Mouse (Mus musculus): Measurements from ENCODE around the gene Myocos. TPM values are rescaled to one million over a fixed set of nuclear protein-coding genes. Genes with fewer than 3 reads are reported as not detected.

The Myocos gene
- total RNA-seq, 2 experiments from 2014 or later = not detected

GRCm38 (mm10) chr1:162620487-162620886 lies 37.5 kb downstream of the Myocos start:
- intact Hi-C loops (cut with DNase I) = no loop called here
- DNase-seq = no peak

DNA sequence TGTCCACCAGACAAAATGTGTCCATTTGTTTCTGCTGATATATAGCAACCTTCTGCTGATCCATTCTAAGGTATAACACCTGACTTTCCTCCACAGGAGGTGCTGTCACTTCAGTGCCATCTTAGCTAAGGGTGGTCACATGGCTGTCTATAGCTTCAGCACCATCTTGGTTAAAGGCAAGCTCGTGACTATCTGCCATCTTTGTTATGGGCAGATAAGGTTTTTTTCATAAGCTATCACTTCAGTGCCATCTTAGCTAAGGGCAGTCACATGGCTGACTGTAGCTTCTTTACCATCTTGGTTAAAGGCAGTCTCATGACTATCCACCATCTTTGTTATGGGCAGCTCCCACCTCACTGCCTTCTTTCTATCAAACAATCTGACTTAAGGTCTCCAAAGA lies 42.5 kb downstream of the Myocos start:
- intact Hi-C loops (cut with DNase I) = no loop called here

DNA sequence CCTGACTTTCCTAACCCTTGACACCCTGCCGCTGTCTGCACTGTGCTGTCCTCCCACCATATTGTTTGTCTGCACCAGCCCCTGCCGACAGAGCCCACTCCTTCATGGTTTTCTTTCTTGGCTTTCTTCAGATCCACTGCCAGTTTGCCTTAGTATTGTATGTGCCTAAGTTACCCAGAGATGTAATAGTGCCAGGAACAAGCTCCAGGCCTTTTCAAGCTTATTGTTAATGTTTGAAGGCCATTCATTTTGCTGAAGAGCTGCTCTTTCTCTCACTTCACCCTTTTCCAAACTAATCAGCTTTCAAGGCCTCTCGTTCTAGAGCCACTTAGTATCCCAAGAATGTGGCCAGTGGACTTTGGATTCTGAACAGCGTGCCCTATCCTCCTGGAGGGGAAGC lies 46.8 kb downstream of the Myocos start:
- DNase-seq = no peak
- intact Hi-C loops (cut with DNase I) = no loop called here

More for the DNA sequence above, 42.5 kb downstream of the Myocos start:
- no peak for DNase-seq

- DNase-seq = no peak
- intact Hi-C loops (cut with DNase I) = no loop called here
Measured at GRCm38 (mm10) chr1:162609633-162610250, 48.3 kb downstream of the Myocos start.

GRCm38 (mm10) chr1:162608127-162608526 lies 49.9 kb downstream of the Myocos start:
- intact Hi-C loops (cut with DNase I) = no loop called here
- no peak for DNase-seq

GRCm38 (mm10) chr1:162601288-162601687 lies 56.7 kb downstream of the Myocos start:
- no peak for DNase-seq
- intact Hi-C loops (cut with DNase I) = no loop called here

GRCm38 (mm10) chr1:162599617-162600016 lies 58.4 kb downstream of the Myocos start:
- no peak for DNase-seq
- intact Hi-C loops (cut with DNase I) = no loop called here

DNA sequence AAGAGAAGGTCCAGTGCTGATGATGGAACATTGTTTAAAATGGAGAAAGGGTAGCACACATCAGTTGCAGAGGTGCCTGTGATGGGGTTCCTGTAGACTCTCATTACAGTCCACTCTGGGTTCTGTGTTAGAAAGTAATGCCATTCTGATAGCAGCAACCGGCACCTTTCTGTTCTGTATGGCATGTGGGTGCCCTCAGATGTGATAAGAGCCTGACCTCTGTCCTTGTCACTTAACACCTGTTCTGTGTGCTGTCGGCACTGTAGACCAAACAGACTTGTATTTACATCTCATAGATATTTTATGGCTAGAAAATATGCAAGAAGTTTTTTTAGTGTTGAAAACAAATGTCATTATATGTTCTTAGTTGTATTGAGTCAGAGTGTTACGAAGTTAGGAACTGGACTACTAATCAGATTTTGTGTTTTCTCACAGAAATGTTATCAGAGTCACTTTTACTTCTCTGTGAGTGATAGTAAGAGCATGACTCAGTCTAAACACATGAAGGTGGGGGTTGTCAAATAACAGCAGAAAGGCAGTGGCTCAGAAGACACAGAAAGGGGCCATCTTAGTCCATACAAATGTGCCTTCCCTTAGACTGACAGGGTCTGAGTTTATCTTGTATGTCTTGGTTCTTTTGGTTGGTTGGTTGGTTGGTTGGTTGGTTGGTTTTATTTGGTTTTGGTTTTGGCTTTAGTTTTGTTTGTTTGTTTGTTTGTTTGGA lies 60.5 kb downstream of the Myocos start:
- intact Hi-C loops (cut with DNase I) = no loop called here
- DNase-seq = no peak

Small RNAs within 50 kb of the gene (microRNA-seq; reads per million reads assigned to microRNA genes)
- 0 reads per million in 2 experiments for gene Gm27616

Other genes starting within 250 kb of the Myocos start
- 10 to 100 TPM; 11.1 to 14.9 TPM for gene Dnm3, start 180.2 kb downstream of the Myocos start, total RNA-seq (2021)
- gene Mettl13, start 109.7 kb downstream of the Myocos start, total RNA-seq (2021) = 1 to 10 TPM; 4.6 to 5.9 TPM
- 10 to 100 TPM; 19.1 to 20.3 TPM for gene Vamp4, start 87.7 kb downstream of the Myocos start, total RNA-seq (2021)
- gene Myoc, start 19.1 kb downstream of the Myocos start, total RNA-seq (2021) = 1 to 10 TPM in 1 of 2 experiments, under 1 TPM in 1; 0.71 to 1.3 TPM
- gene Prrc2c, start 82.3 kb upstream of the Myocos start, total RNA-seq (2021) = 10 to 100 TPM; 93.2 to 98.1 TPM
- gene Fmo4, start 155.8 kb upstream of the Myocos start, total RNA-seq (2021) = under 1 TPM in 1 of 2 experiments, not detected in 1; 0.31 TPM
- 10 to 100 TPM; 32.4 to 46.2 TPM for gene Fmo1, start 208.4 kb upstream of the Myocos start, total RNA-seq (2021)
- 10 to 100 TPM in 1 of 2 experiments, 1 to 10 TPM in 1; 8.7 to 22.0 TPM for gene Fmo2, start 240.5 kb upstream of the Myocos start, total RNA-seq (2021)

All from heart, postnatal 14 days (tissue).